Mouse (Mus musculus) spleen, embryonic (tissue): ENCODE data around the gene Pum2.
"Not testable (repeated sequence)": the region's sequence is repeated elsewhere in the genome, so short reads cannot be mapped to it uniquely, and the experiment has no call there.

Source experiments
- CTCF ChIA-PET: fragments of 350-600 bp; sonication (Branson Sonifier 250); formaldehyde crosslinking; loops from one replicate; lab custom pipeline; 2022; lab: Charles Lee

Pum2 gene

GRCm38 (mm10) chr12:8673974-8674306 lies at the start of gene Pum2:
Gene Pum2, plus strand, starts transcription at chr12:8674134.
- CTCF ChIA-PET: no interaction called here

GRCm38 (mm10) chr12:8629537-8629936 lies 44.4 kb upstream of the Pum2 start:
- CTCF ChIA-PET: no interaction called here

GRCm38 (mm10) chr12:8631691-8632090 lies 42.2 kb upstream of the Pum2 start:
- CTCF ChIA-PET: interaction anchor here (0.7 kb wide), 1 partner anchor 345 kb away, joined by 3 read pairs; no protein-coding TSS in a partner anchor

DNA sequence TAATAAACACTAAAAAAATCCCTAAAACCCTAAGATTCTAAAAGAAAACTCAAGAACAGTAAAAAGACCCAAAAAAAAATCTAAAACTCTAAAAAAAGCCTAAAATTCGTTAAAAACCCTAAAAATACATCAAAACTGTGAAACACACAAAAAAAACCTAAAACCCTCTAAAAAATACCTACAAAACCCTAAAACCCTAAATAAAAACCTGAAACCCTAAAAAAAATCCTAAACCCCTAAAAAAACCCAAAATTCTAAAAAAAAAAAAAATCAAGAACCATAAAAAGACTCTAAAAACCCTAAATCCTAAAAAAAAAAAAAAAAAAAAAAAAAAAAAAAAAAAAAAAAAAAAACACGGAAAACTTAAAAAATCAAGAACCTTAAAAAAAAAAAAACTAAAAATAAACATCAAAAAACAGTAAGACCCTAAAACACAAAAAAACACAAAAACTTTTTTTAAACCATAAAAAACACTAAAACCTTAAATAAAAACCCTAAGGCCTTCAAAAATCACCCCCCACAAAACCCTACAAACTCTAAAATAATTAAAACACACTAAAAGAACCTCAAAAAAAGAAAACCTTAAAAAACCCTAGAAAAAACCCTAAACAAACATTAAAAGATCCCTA lies 41.1 kb upstream of the Pum2 start:
- CTCF ChIA-PET: no interaction called here

- CTCF ChIA-PET: interaction anchor here (0.6 kb wide), 1 partner anchor 14 kb away, joined by 3 read pairs; no protein-coding TSS in a partner anchor
Observed at GRCm38 (mm10) chr12:8634306-8634705, 39.6 kb upstream of the Pum2 start.

- CTCF ChIA-PET: no interaction called here
Observed at GRCm38 (mm10) chr12:8635546-8635945, 38.4 kb upstream of the Pum2 start.

GRCm38 (mm10) chr12:8636945-8637344 lies 37.0 kb upstream of the Pum2 start:
- CTCF ChIA-PET: interaction anchor here (0.6 kb wide), 1 partner anchor 24 kb away, joined by 11 read pairs; no protein-coding TSS in a partner anchor

DNA sequence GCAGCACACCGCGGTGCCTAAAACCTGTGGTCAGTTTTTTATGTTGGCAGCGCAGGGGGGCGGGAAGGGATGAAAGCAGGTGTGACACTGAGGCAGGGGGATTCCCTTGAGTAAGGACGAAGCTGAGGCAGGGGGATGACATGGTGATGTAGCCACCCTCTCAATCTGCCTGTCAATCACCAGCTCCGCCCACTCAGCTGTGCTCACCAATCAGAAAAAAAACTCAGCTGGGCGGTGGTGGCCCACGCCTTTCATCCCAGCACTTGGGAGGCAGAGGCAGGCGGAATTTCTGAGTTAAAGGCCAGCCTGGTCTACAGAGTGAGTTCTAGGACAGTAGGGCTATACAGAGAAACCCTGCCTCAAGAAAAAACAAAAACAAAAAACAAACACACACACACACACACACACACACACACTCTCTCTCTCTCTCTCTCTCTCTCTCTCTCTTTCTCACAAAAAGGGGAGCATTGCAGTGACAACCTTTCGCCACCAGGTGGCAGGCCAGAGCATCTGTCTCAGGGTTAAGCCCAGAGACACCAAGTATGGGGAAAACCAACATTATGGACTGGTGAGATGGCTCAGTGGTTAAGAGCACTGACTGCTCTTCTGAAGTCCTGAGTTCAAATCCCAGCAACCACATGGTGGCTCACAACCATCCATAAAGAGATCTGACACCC lies 35.4 kb upstream of the Pum2 start:
- CTCF ChIA-PET: interaction anchor here (0.7 kb wide), 1 partner anchor 155 kb away, joined by 7 read pairs; no protein-coding TSS in a partner anchor

DNA sequence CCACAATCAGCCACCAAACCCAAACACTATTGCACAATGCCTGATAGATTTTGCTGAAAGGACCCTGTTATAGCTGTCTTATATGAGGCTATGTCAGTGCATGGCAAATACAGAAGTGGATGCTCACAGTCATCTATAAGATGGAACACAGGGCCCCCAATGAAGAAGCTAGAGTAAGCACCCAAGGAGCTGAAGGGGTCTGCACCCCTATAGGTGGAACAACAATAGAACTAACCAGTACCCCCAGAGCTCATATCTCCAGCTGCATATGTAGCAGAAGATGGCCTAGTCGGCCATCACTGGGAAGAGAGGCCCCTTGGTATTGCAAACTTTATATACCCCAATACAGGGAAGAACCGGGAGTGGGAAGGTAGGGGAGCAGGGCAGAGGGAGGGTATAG lies 33.7 kb upstream of the Pum2 start:
- CTCF ChIA-PET: interaction anchor here (0.7 kb wide), 2 partner anchors 289 to 373 kb away, joined by 3 to 7 read pairs; no protein-coding TSS in a partner anchor

DNA sequence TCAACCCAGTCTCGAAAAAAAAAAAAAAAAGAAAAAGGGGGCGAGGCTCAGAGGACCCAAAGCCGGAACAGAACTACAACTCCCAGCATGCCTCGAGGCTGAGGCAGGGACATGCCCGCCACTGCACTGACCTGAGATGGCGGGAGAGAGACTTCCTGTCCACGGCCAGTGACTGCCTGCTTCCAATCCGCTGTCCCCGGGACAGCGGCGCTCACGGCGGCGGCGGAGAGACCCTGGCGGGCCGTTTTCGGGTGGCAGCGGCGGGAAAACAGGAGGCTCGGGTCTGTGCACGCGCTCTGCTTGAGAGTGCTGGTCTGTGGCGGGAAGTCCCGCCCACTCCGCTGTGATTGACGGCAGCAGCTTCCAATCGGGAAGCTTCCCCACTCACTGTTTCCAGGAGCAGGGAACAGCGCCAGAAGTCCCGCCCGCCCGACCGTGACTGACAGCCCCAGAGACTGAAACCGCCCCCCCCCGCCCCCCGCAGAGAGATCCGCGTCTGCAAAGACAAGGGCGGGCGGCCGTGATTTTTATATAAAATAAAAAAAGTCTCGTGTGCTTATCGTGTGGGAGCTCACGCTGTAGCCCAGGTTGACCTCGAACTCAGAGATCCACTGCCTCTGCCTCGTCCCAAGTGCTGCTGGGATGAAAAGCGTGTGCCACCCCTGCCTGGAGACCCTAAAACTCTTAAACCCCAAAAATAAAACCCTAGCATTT lies 33.1 kb upstream of the Pum2 start:
- CTCF ChIA-PET: interaction anchor here (0.6 to 0.7 kb wide), 2 partner anchors 62 to 289 kb away, joined by 6 to 7 read pairs; no protein-coding TSS in a partner anchor

DNA sequence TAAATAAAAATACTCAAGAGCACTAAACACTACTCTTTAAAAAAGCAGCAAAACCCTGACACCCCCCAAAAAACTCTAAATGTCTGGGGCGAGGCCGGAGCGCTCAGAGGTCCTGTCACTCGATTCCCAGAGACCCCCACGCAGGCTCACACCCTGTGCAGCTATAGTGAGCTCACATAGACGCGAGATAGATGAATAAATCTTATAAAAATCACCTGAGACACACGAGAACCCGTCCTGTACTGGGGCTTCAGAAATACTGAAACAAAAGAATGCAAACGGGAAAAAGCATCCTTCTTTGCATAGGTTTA lies 32.6 kb upstream of the Pum2 start:
- CTCF ChIA-PET: interaction anchor here (0.6 kb wide), 1 partner anchor 61 kb away, joined by 6 read pairs; no protein-coding TSS in a partner anchor

DNA sequence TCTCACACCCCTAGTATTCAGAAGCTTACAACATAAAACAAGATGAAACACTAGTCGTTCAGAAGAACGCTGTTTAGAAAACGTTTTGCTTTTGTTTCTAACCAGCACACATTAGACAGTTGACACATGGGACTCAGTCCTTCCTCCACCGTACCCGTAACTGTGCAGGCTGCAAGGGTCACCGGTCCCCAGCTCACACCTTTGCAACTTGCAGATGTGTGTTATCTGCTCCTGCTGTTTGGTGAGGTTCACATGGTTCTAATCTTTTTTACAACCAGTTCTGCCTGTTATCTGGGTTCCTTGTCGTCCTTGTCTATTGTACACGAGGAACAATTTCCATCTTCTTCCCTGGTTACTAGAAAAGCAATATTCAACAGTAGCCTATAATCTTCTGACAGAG lies 25.7 kb upstream of the Pum2 start:
- CTCF ChIA-PET: interaction anchor here (0.7 kb wide), 1 partner anchor 142 kb away, joined by 3 read pairs; no protein-coding TSS in a partner anchor

GRCm38 (mm10) chr12:8650027-8650426 lies 23.9 kb upstream of the Pum2 start:
- CTCF ChIA-PET: not testable (repeated sequence)

DNA sequence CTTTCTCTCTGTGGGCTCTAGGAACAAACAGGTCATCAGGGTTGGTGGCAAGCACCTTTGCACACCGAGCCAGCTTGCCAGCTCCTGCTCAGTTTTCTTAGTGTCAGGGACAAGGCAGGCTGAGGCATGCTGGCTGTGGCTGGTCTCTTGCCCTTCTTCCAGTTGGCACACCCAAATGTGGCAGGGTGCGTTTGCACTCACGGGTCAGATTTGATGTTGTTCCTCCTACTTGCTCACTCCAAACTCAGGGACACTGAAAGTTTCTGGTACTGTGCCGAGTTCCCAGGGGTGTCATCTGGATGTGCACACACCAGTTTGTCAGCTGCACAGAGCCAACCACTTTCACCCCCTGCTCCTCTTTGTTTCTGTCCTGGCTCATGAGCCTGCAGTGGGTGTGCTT lies 17.3 kb upstream of the Pum2 start:
- CTCF ChIA-PET: no interaction called here

DNA sequence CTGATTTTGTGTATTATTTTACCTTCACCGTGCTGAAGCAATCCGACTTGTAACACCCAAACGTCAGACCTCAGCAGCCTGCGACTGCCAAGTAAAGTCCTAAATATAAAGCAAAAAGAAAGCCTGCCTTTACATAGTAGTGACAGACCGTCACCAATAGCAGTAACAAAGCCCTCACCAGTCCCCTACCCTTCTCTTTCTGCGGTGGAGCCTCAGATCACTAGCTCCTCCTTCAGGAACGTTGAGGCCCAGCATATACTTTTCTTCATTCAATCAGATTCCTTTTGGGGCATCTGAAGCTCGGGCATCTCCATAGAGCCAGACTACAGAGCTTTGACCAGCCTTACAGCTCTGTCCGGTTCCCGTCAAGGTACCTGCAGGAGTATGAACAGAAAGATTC lies 16.8 kb upstream of the Pum2 start:
- CTCF ChIA-PET: no interaction called here

DNA sequence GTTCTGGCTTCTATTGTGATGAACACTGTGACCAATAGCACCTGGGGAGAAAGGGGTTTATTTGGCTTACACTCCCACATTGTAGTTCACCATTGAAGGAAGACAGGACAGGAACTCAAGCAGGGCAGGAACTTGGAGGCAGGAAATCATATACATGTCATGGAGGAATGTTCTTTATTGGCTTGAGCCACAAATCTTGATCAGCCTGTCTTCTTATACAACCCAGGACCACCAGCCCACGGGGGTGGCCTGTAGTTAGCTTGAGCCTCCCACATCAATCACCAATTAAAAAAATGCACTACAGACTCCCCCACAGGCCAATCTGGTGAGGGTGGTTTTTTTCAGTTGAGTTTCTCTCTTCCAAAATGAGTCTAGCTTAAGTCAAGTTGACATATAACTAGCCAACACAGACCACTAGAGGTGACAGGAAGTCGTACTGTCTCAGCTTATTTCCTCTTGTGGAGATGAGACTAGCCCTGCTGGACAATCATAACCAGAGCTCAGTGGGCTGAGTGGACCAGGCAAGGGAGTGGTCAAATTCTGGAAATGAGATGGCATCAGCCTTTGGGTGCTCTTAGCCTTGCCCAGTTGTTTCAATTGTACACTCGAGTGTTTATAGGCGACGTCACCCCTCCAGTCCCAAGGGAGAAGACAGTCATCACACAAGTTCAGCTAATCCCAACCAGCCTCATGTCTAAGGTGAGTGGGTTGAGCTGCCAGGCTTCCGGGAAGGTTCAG lies 16.1 kb upstream of the Pum2 start:
- CTCF ChIA-PET: no interaction called here

GRCm38 (mm10) chr12:8659406-8660279 lies 14.3 kb upstream of the Pum2 start:
- CTCF ChIA-PET: interaction anchor here (0.6 kb wide), 1 partner anchor 32 kb away, joined by 3 read pairs; no protein-coding TSS in a partner anchor

DNA sequence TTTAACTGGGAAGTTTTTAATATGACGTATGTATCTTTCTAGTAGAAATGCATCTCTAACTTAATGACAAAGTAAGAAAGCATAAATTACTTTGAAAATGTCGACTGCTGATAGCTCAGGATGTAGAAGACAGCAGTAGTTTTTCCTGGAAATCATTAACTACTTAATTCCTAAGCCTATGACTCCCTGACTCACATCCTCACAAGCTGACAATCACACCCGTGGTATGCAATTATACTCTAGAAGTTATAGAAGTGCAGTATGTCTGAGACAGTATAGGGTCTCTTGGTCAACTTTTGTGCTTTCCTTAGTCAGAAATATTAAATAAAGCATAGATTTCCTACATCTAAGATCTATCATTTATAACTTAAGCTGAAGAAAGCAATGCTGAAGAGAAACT lies 12.2 kb upstream of the Pum2 start:
- CTCF ChIA-PET: interaction anchor here (0.5 to 0.6 kb wide), 2 partner anchors 25 to 344 kb away, joined by 3 to 11 read pairs; no protein-coding TSS in a partner anchor

GRCm38 (mm10) chr12:8662175-8662574 lies 11.8 kb upstream of the Pum2 start:
- CTCF ChIA-PET: no interaction called here

DNA sequence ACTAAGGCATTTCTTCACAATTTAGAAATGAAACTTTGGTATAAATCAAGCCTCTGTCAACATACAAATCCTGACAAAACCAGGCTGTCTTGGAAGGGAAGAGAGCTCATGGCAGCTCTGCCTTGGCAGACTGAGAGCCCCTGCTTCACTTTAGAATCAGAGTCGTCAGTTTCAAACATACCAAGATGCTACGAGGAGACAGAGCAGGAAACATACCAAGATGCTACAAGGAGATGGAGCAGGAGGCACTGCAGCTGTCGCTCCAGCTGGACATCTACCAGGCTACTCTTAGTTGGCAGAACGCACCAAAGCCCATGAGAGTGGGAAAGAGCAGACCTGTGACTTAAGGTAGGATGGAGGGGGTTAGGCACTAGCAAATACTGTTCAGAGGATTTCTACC lies 11.2 kb upstream of the Pum2 start:
- CTCF ChIA-PET: no interaction called here
